Mouse (Mus musculus) forebrain, embryonic 13.5 days (tissue): ENCODE data around the gene Hist1h2af. TPM values are rescaled to one million over a fixed set of nuclear protein-coding genes. Genes with fewer than 3 reads are reported as not detected.
"Not testable (repeated sequence)": the region's sequence is repeated elsewhere in the genome, so short reads cannot be mapped to it uniquely, and the experiment has no call there.

Experiments used
- ATAC-seq: fragments of 200-750 bp; cut with Nextera tagmentation; 2 replicates; pipeline ENCODE4 v1.8.0; 2017
- H3K27ac ChIP-seq: fragments of 300-500 bp; sonication (generic); 2 replicates; pipeline ENCODE4 v1.5.1; 2015; ENCODE audit warnings: inconsistent platforms, mild to moderate bottlenecking, moderate library complexity
- H3K27me3 ChIP-seq: fragments of 300-500 bp; sonication (generic); 2 replicates; pipeline ENCODE4 v1.6.1; 2015; ENCODE audit warnings: mild to moderate bottlenecking, inconsistent platforms
- H3K36me3 ChIP-seq: fragments of 300-500 bp; sonication (generic); 2 replicates; pipeline ENCODE4 v1.6.1; 2015; ENCODE audit warnings: mild to moderate bottlenecking, inconsistent platforms; ENCODE audit not compliant: poor library complexity, severe bottlenecking
- H3K4me1 ChIP-seq: fragments of 300-500 bp; sonication (generic); 2 replicates; pipeline ENCODE4 v1.6.1; 2015; ENCODE audit warnings: inconsistent platforms
- H3K4me2 ChIP-seq: fragments of 300-500 bp; sonication (generic); 2 replicates; pipeline ENCODE4 v1.6.1; 2015; ENCODE audit warnings: inconsistent platforms, mild to moderate bottlenecking, moderate library complexity
- H3K4me3 ChIP-seq: fragments of 300-500 bp; sonication (generic); 2 replicates; pipeline ENCODE4 v1.5.1; 2015; ENCODE audit warnings: mild to moderate bottlenecking, inconsistent platforms
- H3K9ac ChIP-seq: fragments of 300-500 bp; sonication (generic); 2 replicates; pipeline ENCODE4 v1.6.1; 2015; ENCODE audit warnings: mild to moderate bottlenecking, inconsistent platforms
- H3K9me3 ChIP-seq: fragments of 300-500 bp; sonication (generic); replicated peaks from 2 replicates; pipeline ENCODE4 v1.6.1; 2016; ENCODE audit warnings: inconsistent platforms
- WGBS: fragments of 180-500 bp; shearing (Covaris S2); methylation state at CpG from one replicate; pipeline ENCODE4 v1.1.7; 2015; 5-methylcytosine and 5-hydroxymethylcytosine counted together
- polyA plus RNA-seq: library from polyadenylated mRNA; unstranded; fragments of >200 nt; fragmentation: Nextera tagmentation; extraction: Ambion mirVana; gene quantifications from 2 replicates; pipeline ENCODE4 v1.2.1, GENCODE M21; 2015

Gene Hist1h2af
- polyA plus RNA-seq, 1 experiment from 2014 or later: 10.0 TPM

DNA sequence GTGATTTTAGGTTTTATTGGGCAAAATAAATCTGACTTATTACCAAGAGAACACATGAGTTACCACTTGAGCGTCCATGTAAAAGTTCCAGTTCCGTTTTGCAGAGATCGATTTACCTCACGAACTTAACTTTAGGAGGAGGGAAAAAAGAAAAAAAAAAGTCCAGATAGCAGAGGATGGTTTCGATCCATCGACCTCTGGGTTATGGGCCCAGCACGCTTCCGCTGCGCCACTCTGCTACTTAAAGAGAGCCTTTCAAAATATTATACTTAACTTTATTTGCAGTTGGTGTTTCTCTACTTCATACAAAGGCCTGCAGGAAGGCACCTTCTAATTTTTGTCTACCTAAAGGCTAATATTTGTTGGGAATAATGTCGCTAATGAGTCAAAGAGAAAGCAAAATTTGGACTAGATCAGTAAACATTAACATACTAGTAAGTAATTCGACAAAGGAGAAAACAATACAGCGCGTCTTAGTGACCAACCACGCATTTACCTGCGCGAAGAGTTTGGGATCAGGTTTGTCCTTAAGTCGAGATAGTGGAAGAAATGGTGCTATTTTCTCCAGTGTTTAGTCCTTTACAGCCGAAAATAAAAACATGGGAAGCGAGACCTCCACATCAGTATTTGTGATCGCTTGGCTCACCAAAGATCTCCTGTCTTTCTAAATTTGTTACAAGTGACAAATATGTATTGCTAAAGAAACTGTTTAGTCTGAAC lies 3.4 kb upstream of the Hist1h2af start:
- Histone ChIP-seq H3K9ac (peak overlapping the region; percentile 85), H3K4me2 (peak overlapping the region; percentile 61), H3K27me3 (no peaks in the 10 kb centered on the region), H3K36me3 (no peaks in the 10 kb centered on the region), H3K27ac (peak overlapping the region; percentile 98), H3K9me3 (no peaks in the 10 kb centered on the region), H3K4me3 (peak overlapping the region; percentile 58), H3K4me1 (peaks cover 39% of the 10 kb centered on the region)
- WGBS: under 1% methylated on average over 20 of the region's 20 CpGs
- no peak for ATAC-seq

DNA sequence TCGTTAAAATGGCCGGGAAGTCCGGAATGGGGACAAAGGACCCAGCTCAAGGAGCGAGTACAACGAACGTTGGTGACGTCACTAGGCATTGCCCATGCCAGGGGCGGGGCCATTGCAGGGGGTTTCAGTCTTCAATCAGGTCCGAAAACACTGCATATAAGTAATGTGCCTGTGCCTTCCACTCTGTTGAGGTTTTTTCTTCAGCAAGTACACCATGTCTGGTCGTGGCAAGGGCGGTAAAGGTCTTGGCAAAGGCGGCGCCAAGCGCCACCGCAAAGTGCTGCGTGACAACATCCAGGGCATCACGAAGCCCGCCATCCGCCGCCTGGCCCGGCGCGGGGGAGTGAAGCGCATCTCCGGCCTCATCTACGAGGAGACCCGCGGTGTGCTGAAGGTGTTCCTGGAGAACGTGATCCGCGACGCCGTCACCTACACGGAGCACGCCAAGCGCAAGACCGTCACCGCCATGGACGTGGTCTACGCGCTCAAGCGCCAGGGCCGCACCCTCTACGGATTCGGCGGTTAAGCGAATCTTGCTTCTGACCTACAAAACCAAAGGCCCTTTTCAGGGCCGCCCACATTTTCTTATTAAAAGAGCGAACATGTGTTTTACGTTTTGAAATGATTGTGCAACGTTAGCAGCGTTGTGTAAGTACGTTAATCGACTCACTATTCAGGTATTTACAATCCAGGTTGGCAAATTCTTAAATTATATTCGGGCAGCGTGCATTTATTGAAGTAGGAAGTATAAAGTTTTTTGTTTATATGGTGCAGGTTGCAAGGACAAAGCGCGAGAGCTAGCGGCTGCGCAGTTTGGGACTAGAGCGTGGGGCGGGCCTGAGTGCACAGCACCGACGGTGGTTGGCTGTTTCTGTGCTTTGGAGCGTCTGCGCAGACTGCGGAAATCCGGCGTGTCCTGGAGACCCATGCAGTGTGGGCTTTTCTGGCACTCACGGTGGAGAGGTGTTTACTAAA lies 2.5 kb upstream of the Hist1h2af start, which contains the start of gene Hist1h4h:
Gene Hist1h4h, plus strand, starts transcription at position 150 of the 975 bp plus-strand sequence.
- H3K4me2 ChIP-seq: peak within 1 kb of the TSS; percentile 61
- peak within 1 kb of the TSS; percentile 85 for H3K9ac ChIP-seq
- H3K27ac ChIP-seq: peak within 1 kb of the TSS; percentile 98
- H3K9me3 ChIP-seq: no peaks in the 10 kb centered on the region
- no peaks in the 10 kb centered on the region for H3K36me3 ChIP-seq
- H3K4me3 ChIP-seq: peak within 1 kb of the TSS; percentile 58
- H3K27me3 ChIP-seq: no peaks in the 10 kb centered on the region
- ATAC-seq: peak; percentile 88
- H3K4me1 ChIP-seq: peaks cover 41% of the 10 kb centered on the region
- WGBS: under 1% methylated on average over 59 of the region's 70 CpGs

- Histone ChIP-seq H3K9me3 (no peaks in the 10 kb centered on the region), H3K36me3 (no peaks in the 10 kb centered on the region), H3K9ac (peak overlapping the region; percentile 85), H3K4me1 (peaks cover 48% of the 10 kb centered on the region), H3K27me3 (no peaks in the 10 kb centered on the region), H3K4me2 (peak overlapping the region; percentile 61), H3K27ac (peak overlapping the region; percentile 98), H3K4me3 (peak overlapping the region; percentile 58)
- 17% methylated on average over 9 of the region's 9 CpGs for WGBS
- ATAC-seq: no peak
These were observed 1.2 kb upstream of the Hist1h2af start for GRCm38 (mm10) chr13:23532262-23533075.

DNA sequence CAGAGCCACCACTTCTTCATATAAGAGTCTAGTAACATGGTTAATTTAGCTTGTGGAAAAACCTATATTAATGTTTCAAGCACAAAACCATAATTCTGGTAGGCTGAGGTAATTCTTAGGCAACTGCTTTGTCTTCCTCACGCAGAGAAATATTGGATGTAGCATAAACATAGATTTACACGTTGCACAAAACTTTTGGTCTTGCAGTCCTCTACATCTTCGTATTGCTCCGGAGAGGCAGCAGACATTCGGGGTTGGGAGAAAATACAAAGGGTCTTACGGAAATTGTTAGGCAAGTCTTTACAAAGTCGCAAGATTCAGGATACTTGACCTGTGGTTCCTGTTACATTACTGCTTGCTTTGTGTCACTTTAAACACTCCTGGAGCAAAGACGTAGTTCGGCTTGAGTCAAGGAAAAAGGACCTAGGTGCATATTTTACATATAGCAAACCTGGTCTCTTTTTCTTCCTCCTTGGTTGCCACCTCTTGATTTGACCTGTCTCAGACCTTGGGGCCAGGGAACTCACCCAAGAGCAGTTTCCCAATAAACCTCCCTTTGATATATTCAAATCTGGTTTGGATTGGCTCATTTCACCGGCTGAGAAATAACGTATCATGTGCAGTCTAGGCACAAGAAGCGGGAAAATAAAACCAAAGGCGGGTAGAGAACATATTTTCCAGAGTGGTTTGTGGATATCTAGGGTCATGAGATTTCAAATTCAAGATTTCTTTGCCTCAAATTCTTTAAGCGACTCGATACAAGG lies 844 bp downstream of the Hist1h2af start:
- ATAC-seq: no peak
- peaks cover 46% of the 10 kb centered on the region for H3K4me1 ChIP-seq
- H3K4me3 ChIP-seq: peak overlapping the region; percentile 58
- H3K27ac ChIP-seq: peak overlapping the region; percentile 98
- H3K27me3 ChIP-seq: no peaks in the 10 kb centered on the region
- peak overlapping the region; percentile 73 for H3K9ac ChIP-seq
- no peaks in the 10 kb centered on the region for H3K36me3 ChIP-seq
- no peaks in the 10 kb centered on the region for H3K9me3 ChIP-seq
- under 1% methylated on average over 15 of the region's 15 CpGs for WGBS
- H3K4me2 ChIP-seq: peak overlapping the region; percentile 61

DNA sequence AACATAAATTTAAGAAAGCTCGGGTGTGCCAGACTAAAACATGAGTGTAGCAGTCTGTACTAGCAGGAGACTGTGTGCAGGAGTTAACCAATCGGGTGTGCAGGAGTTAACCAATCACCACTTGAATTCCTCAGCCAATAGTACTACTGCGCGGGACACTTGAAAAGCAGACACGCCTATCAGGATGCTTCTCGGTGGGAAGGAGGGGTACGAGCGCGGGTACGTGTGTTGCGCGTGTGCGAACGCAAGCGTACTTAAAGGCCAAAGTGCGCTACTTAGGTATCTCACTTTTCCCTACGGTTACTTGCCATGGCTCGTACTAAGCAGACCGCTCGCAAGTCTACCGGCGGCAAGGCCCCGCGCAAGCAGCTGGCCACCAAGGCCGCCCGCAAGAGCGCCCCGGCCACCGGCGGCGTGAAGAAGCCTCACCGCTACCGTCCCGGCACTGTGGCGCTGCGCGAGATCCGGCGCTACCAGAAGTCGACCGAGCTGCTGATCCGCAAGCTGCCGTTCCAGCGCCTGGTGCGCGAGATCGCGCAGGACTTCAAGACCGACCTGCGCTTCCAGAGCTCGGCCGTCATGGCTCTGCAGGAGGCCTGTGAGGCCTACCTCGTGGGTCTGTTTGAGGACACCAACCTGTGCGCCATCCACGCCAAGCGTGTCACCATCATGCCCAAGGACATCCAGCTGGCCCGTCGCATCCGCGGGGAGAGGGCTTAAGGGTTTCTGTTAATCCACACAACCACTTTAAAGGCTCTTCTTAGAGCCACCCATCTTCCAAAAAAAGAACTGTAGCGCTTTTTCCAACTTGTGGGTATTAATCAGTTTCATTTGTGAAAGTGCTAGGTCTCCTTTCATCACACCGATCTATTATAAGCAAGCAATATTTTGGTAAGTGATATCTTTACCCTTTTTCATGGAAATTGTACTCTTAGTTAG lies 1.7 kb downstream of the Hist1h2af start, which contains the start of gene Hist1h3g:
Gene Hist1h3g, plus strand, starts transcription at position 286 of the 939 bp plus-strand sequence.
- Histone ChIP-seq H3K9ac (peak within 1 kb of the TSS; percentile 79), H3K4me2 (peak within 1 kb of the TSS; percentile 61), H3K4me3 (peak within 1 kb of the TSS; percentile 58), H3K27ac (peak within 1 kb of the TSS; percentile 98), H3K4me1 (peaks cover 42% of the 10 kb centered on the region)
- H3K36me3 ChIP-seq, H3K27me3 ChIP-seq, H3K9me3 ChIP-seq: not testable (repeated sequence)
- under 1% methylated on average over 42 of the region's 62 CpGs for WGBS
- ATAC-seq: peak; percentile 92

DNA sequence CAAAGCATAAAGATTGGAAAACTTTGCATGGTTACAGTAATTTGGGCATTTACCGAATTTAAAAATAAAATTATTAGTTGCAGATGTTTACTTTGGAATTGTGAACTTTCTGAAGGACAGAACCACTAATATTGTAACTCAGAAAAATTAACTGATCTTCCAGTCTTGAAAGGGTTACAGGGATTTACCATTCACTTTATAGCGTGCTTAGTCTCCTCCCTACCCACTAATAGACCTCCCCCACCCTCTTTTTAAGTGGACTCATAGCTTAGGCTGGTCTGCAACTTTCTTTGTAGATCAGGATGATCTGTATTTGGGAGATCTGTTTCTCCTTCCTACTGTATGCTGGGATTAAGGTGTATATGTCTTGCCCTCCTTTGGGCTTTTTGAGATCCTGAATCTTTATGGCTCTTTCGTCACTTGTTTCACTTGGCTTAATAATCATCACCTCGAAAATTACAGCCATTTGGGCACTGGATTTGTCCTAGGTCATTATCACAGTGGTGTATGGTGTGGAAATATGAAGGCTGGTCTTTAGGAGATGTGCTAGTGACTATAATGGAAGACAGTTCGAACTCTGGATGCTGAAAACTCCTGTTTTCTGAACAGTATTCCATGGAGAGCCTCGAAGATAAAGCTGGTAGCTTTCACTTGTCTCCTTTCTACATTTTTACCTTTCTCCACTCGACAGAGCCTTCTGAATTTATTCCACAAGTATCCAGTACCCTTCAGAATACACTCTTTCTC lies 2.5 kb downstream of the Hist1h2af start:
- WGBS: 16% methylated on average over 7 of the region's 7 CpGs
- no peak for ATAC-seq
- Histone ChIP-seq H3K9me3 (no peaks in the 10 kb centered on the region), H3K36me3 (no peaks in the 10 kb centered on the region), H3K27ac (peak overlapping the region; percentile 48), H3K4me2 (peak overlapping the region; percentile 61), H3K27me3 (no peaks in the 10 kb centered on the region), H3K9ac (peak overlapping the region; percentile 79), H3K4me1 (peaks cover 42% of the 10 kb centered on the region), H3K4me3 (peak overlapping the region; percentile 58)

- Histone ChIP-seq H3K4me3 (peak overlapping the region; percentile 58), H3K9me3 (no peaks in the 10 kb centered on the region), H3K9ac (peak overlapping the region; percentile 70), H3K4me1 (peaks cover 41% of the 10 kb centered on the region), H3K27ac (no peak overlapping the region), H3K4me2 (peak overlapping the region; percentile 61), H3K27me3 (no peaks in the 10 kb centered on the region), H3K36me3 (no peaks in the 10 kb centered on the region)
- no peak for ATAC-seq
- WGBS: 79% methylated on average over 3 of the region's 3 CpGs
These were observed 3.5 kb downstream of the Hist1h2af start for GRCm38 (mm10) chr13:23537006-23537710.

DNA sequence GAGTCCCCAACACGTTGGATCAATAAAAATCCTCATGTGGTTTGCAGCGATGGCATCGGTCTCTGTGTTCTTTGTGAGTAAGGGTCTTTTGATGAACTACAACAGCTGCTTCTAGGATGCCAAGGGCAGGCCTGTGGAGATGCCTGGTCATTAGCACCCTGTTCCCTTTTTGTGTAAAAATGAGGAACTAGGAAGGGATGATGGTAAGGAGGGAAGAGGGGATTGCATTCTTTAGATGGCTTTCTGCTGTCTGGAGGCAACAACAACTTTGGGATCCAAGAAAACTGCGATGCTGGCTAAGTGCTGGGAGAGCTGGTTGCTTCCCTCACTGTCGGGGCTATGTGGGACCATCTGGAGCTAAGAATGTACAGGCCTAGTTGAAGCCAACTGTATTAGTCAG lies 4.5 kb downstream of the Hist1h2af start:
- no peaks in the 10 kb centered on the region for H3K36me3 ChIP-seq
- H3K4me3 ChIP-seq: no peak overlapping the region
- ATAC-seq: no peak
- H3K4me1 ChIP-seq: peaks cover 37% of the 10 kb centered on the region
- H3K9me3 ChIP-seq: no peaks in the 10 kb centered on the region
- no peaks in the 10 kb centered on the region for H3K27me3 ChIP-seq
- H3K4me2 ChIP-seq: no peak overlapping the region
- H3K9ac ChIP-seq: no peak overlapping the region
- H3K27ac ChIP-seq: no peak overlapping the region
- WGBS: 78% methylated on average over 5 of the region's 5 CpGs

- not testable (repeated sequence) for ATAC-seq, H3K27ac ChIP-seq, H3K9me3 ChIP-seq, H3K9ac ChIP-seq, H3K4me3 ChIP-seq, H3K36me3 ChIP-seq, H3K4me2 ChIP-seq, H3K27me3 ChIP-seq
- H3K4me1 ChIP-seq: peaks cover 29% of the 10 kb centered on the region
- 75% methylated on average over 1 of the region's 1 CpGs for WGBS
These were observed 6.1 kb downstream of the Hist1h2af start for GRCm38 (mm10) chr13:23539821-23540220.
